Mouse (Mus musculus) embryonic facial prominence, embryonic 12.5 days (tissue): ENCODE data around the gene B4galt3. TPM values are rescaled to one million over a fixed set of nuclear protein-coding genes. Genes with fewer than 3 reads are reported as not detected.

Experiments used
- ATAC-seq: fragments of 200-750 bp; cut with Nextera tagmentation; 2 replicates; pipeline ENCODE4 v1.8.0; 2017; ENCODE audit not compliant: insufficient number of reproducible peaks, insufficient read depth, low FRiP score, low TSS enrichment
- H3K27ac ChIP-seq: fragments of 300-500 bp; sonication (generic); 2 replicates; pipeline ENCODE4 v1.5.1; 2016; ENCODE audit warnings: mild to moderate bottlenecking
- H3K27me3 ChIP-seq: fragments of 300-500 bp; sonication (generic); 2 replicates; pipeline ENCODE4 v1.6.1; 2016; ENCODE audit warnings: mild to moderate bottlenecking, moderate library complexity
- H3K36me3 ChIP-seq: fragments of 300-500 bp; sonication (generic); 2 replicates; pipeline ENCODE4 v1.6.1; 2016; ENCODE audit warnings: mild to moderate bottlenecking
- H3K4me1 ChIP-seq: fragments of 300-500 bp; sonication (generic); 2 replicates; pipeline ENCODE4 v1.6.1; 2016
- H3K4me2 ChIP-seq: fragments of 300-500 bp; sonication (generic); replicated peaks from 2 replicates; pipeline ENCODE4 v1.6.1; 2016; ENCODE audit warnings: mild to moderate bottlenecking, moderate library complexity
- H3K4me3 ChIP-seq: fragments of 300-500 bp; sonication (generic); 2 replicates; pipeline ENCODE4 v1.5.1; 2016; ENCODE audit warnings: mild to moderate bottlenecking
- H3K9ac ChIP-seq: fragments of 300-500 bp; sonication (generic); 2 replicates; pipeline ENCODE4 v1.6.1; 2016; ENCODE audit warnings: mild to moderate bottlenecking, moderate library complexity
- H3K9me3 ChIP-seq: fragments of 300-500 bp; sonication (generic); 2 replicates; pipeline ENCODE4 v1.6.1; 2016; ENCODE audit warnings: mild to moderate bottlenecking, moderate library complexity
- WGBS: fragments of 180-500 bp; shearing (Covaris S2); methylation state at CpG from one replicate; pipeline ENCODE4 v1.1.7; 2016; 5-methylcytosine and 5-hydroxymethylcytosine counted together
- polyA plus RNA-seq: library from polyadenylated mRNA; unstranded; fragments of >200 nt; fragmentation: Nextera tagmentation; extraction: Ambion mirVana; gene quantifications from 2 replicates; pipeline ENCODE4 v1.2.1, GENCODE M21; 2016

Gene B4galt3
- polyA plus RNA-seq, 1 experiment from 2014 or later: 89.3 TPM

DNA sequence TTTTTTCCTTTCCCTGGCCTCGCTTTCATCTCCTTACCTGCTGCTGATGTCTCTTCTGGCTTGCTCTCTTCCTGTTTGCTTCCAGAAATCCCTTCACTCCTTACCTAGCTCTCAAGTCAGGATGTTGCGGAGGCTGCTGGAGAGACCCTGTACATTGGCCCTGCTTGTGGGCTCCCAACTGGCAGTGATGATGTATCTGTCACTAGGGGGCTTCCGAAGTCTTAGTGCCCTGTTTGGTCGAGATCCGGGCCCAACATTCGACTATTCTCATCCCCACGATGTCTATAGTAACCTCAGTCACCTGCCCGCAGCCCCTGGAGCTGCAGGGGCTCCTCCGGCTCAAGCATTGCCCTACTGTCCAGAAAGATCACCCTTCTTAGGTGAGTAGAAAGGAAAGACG lies 1.5 kb downstream of the B4galt3 start:
- Histone ChIP-seq H3K4me3 (no peak overlapping the region), H3K9ac (no peak overlapping the region), H3K4me2 (peak overlapping the region; percentile 91; the same call in 1 of the 2 replicates), H3K9me3 (no peaks in the 10 kb centered on the region), H3K27me3 (no peaks in the 10 kb centered on the region), H3K4me1 (peaks cover 15% of the 10 kb centered on the region; the same call in 1 of the 2 replicates), H3K36me3 (peaks cover 47% of the 10 kb centered on the region), H3K27ac (no peak overlapping the region)
- 75% methylated on average over 10 of the region's 10 CpGs for WGBS
- ATAC-seq: no peak

GRCm38 (mm10) chr1:171272086-171272485 lies 2.0 kb downstream of the B4galt3 start:
- Histone ChIP-seq H3K27ac (no peak overlapping the region), H3K4me1 (peaks cover 15% of the 10 kb centered on the region; the same call in 1 of the 2 replicates), H3K36me3 (peaks cover 52% of the 10 kb centered on the region), H3K4me2 (no peak overlapping the region), H3K4me3 (no peak overlapping the region), H3K9me3 (no peaks in the 10 kb centered on the region), H3K27me3 (no peaks in the 10 kb centered on the region), H3K9ac (no peak overlapping the region)
- 94% methylated on average over 3 of the region's 3 CpGs for WGBS
- no peak for ATAC-seq

GRCm38 (mm10) chr1:171274171-171274570 lies 4.0 kb downstream of the B4galt3 start:
- no peak for ATAC-seq
- Histone ChIP-seq H3K4me2 (no peak overlapping the region), H3K4me1 (peaks cover 15% of the 10 kb centered on the region; the same call in 1 of the 2 replicates), H3K9me3 (no peaks in the 10 kb centered on the region), H3K9ac (no peak overlapping the region), H3K36me3 (peaks cover 71% of the 10 kb centered on the region), H3K27me3 (no peaks in the 10 kb centered on the region), H3K4me3 (no peak overlapping the region), H3K27ac (no peak overlapping the region)
- 95% methylated on average over 12 of the region's 12 CpGs for WGBS

DNA sequence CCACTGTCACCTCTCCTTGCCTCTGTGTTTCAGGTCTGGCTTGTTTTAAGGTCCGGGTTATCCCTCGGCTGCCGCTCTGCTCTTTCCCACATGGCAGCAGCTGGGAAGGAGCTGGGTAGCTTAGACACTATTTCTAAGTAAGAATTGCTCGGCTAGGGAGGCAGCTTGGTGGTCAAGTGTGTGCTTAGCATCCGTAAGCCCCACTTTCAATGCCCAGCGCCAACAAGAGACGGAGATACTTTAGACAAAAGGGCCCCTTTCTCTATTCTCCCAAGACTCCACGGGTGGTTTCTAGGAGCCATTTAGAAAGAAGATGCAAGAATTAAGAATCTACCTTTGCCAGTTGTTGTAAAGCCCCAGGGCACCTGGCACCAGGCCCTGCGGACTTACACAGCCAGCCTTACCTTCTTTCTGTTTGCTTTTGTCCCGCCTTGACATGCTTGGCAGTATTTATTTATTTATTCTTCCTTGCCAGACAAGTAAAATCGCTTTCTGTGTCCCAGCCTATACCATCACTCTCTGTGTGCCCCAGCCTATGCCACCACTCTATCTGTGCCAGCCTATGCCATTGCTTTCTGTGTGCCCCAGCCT lies 5.1 kb downstream of the B4galt3 start:
- H3K36me3 ChIP-seq: peaks cover 71% of the 10 kb centered on the region
- H3K4me3 ChIP-seq: no peak overlapping the region
- H3K27me3 ChIP-seq: no peaks in the 10 kb centered on the region
- 86% methylated on average over 11 of the region's 11 CpGs for WGBS
- peaks cover 20% of the 10 kb centered on the region; the same call in 1 of the 2 replicates for H3K4me1 ChIP-seq
- no peak overlapping the region for H3K27ac ChIP-seq
- no peak for ATAC-seq
- no peak overlapping the region for H3K4me2 ChIP-seq
- no peaks in the 10 kb centered on the region for H3K9me3 ChIP-seq
- no peak overlapping the region for H3K9ac ChIP-seq

DNA sequence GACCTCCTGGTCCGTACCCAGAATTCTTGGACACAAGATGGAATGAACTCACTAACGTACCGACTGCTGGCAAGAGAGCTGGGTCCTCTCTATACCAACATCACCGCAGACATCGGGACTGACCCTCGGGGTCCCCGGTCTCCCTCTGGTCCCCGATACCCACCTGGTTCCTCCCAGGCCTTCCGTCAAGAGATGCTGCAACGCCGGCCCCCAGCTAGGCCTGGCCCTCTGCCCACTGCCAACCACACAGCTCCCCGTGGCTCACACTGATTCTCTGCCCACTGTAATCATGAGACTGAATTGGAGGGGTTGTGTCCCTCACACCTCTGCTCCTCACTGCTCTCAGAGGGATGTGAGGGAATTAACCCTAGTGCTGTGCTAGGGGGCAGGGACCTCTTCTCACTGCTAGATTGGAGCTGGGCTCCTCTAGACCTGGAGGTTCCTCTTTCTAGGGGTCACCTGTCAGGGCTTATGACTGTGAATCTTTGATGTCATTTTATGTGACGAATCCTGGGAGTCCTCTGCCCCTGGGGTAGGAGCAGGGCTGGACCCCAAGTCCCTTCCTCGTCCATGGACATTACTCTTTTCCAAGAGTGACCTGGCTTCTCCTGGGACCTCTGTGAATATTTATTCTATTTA lies 6.1 kb downstream of the B4galt3 start:
- Histone ChIP-seq H3K9me3 (no peaks in the 10 kb centered on the region), H3K27me3 (no peaks in the 10 kb centered on the region), H3K27ac (no peak overlapping the region), H3K9ac (no peak overlapping the region), H3K4me1 (peaks cover 17% of the 10 kb centered on the region; the same call in 1 of the 2 replicates), H3K4me2 (no peak overlapping the region), H3K4me3 (no peak overlapping the region), H3K36me3 (peaks cover 71% of the 10 kb centered on the region)
- ATAC-seq: no peak
- WGBS: 93% methylated on average over 14 of the region's 14 CpGs

GRCm38 (mm10) chr1:171277736-171278135 lies 7.6 kb downstream of the B4galt3 start:
- no peaks in the 10 kb centered on the region for H3K27me3 ChIP-seq
- no peak overlapping the region for H3K4me2 ChIP-seq
- no peak overlapping the region for H3K9ac ChIP-seq
- H3K4me1 ChIP-seq: peaks cover 16% of the 10 kb centered on the region; the same call in 1 of the 2 replicates
- no peak for ATAC-seq
- H3K36me3 ChIP-seq: peaks cover 68% of the 10 kb centered on the region
- H3K27ac ChIP-seq: no peak overlapping the region
- H3K4me3 ChIP-seq: no peak overlapping the region
- 84% methylated on average over 10 of the region's 10 CpGs for WGBS
- no peaks in the 10 kb centered on the region for H3K9me3 ChIP-seq

GRCm38 (mm10) chr1:171278436-171278835 lies 8.3 kb downstream of the B4galt3 start:
- Histone ChIP-seq H3K9ac (no peak overlapping the region), H3K36me3 (peaks cover 69% of the 10 kb centered on the region), H3K27ac (no peak overlapping the region), H3K9me3 (no peaks in the 10 kb centered on the region), H3K4me2 (no peak overlapping the region), H3K27me3 (no peaks in the 10 kb centered on the region), H3K4me3 (no peak overlapping the region), H3K4me1 (peaks cover 16% of the 10 kb centered on the region; the same call in 1 of the 2 replicates)
- 94% methylated on average over 8 of the region's 8 CpGs for WGBS
- no peak for ATAC-seq

DNA sequence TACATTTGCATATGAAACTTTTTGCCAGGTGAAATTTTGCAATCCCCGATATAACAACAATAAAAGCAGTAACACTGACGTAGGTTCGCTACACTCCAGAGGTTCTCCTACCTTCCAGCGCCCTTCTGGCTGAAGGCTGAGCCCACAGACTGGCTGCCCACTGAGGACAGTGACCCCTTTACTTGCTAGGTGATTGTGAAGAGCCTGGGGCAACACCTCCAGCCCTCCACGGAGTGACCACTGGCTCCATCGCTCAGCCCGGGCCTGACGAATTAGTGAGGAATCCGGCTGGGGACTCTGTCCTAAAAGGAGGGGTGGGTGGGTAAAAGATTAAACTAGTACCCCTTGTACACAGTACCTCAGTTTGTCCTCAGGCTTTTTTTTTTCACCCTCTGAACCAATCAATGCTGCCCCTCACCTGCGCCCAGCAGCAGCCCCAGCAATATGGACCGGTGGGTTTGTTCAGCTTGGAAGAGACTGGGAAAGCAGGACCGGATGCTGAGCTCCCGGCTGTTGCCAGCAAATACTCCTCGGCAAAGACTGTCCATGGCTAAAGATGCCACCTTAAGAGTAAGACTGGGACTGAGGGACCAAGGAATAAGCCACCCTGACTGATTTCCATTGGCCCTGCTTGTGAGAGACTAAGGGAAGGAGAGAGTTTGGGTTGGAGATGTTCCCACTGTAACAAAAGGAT lies 9.0 kb downstream of the B4galt3 start:
- no peaks in the 10 kb centered on the region for H3K27me3 ChIP-seq
- no peak overlapping the region for H3K4me2 ChIP-seq
- peaks cover 68% of the 10 kb centered on the region for H3K36me3 ChIP-seq
- H3K9me3 ChIP-seq: no peaks in the 10 kb centered on the region
- H3K9ac ChIP-seq: no peak overlapping the region
- WGBS: 81% methylated on average over 14 of the region's 14 CpGs
- H3K4me3 ChIP-seq: peak overlapping the region; percentile 69; the same call in 1 of the 2 replicates
- H3K27ac ChIP-seq: no peak overlapping the region
- ATAC-seq: no peak
- peaks cover 16% of the 10 kb centered on the region; the same call in 1 of the 2 replicates for H3K4me1 ChIP-seq

DNA sequence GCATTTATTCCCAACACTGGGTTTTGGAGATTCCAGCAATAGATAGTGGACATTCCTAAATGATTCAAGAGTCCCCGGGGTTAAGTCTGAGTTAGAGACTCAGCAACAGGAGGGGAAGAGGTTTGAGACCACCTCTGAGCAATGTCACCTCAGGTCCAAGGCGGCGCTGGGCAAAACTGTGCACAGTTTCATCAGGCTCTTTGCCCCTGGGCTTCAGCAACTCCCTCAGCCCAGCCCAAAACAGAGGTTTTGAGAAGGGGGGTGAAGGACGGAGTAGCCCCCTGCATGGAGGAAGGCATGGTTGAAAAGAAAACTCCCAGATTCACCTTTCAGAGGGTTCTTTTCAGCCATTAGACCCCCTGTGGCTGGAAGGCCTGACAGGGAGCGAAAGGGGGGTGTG lies 9.6 kb downstream of the B4galt3 start:
- Histone ChIP-seq H3K9me3 (no peaks in the 10 kb centered on the region), H3K27me3 (no peaks in the 10 kb centered on the region), H3K36me3 (peaks cover 66% of the 10 kb centered on the region), H3K9ac (peak overlapping the region; percentile 79; the same call in 1 of the 2 replicates), H3K4me3 (peak overlapping the region; percentile 69), H3K27ac (no peak overlapping the region), H3K4me2 (peak overlapping the region; percentile 90), H3K4me1 (peaks cover 16% of the 10 kb centered on the region; the same call in 1 of the 2 replicates)
- no peak for ATAC-seq
- 58% methylated on average over 5 of the region's 5 CpGs for WGBS

- H3K4me2 ChIP-seq: peak overlapping the region; percentile 90
- ATAC-seq: peak; percentile 28; the same call in 1 of the 2 replicates
- no peaks in the 10 kb centered on the region for H3K27me3 ChIP-seq
- 0 out of 2 replicates have a peak overlapping the region, but pooled peaks have one; percentile 17 for H3K27ac ChIP-seq
- peaks cover 66% of the 10 kb centered on the region for H3K36me3 ChIP-seq
- H3K4me3 ChIP-seq: peak overlapping the region; percentile 69
- no peaks in the 10 kb centered on the region for H3K9me3 ChIP-seq
- 2% methylated on average over 25 of the region's 25 CpGs for WGBS
- H3K4me1 ChIP-seq: peaks cover 18% of the 10 kb centered on the region; the same call in 1 of the 2 replicates
- peak overlapping the region; percentile 79 for H3K9ac ChIP-seq
Observed at GRCm38 (mm10) chr1:171280250-171280915, 10.3 kb downstream of the B4galt3 start.

DNA sequence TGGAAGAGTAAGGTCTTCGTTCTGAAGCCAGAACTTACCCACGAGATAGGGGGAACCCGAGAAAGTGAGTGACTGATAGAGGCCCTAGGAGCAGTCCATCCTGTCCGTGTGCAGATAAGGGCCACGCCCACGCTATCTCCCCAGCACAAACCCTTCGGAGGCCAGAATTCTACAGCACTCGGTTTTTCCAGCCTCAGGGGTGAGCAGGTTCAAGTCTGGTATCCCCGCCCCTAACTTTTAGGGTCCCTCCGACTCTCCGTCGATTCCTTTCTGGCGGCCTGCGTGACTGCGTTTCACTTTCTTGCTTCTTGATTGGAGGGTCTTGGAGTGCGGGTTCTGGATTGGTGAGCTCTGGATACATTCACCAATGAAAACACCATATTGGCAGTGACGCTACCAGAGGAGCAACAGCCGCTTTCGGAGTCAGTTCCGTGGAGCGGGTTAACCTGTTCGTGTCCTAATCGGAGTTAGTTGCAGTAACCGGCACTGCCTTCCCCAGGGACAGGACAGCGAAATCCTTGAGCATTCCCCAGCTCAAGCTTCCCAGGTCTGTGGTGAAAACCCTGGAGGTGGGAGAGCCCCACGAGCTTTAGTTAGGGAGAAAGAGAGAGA lies 10.9 kb downstream of the B4galt3 start, which contains the start of gene Ppox:
Gene Ppox (minus strand): TSS at position 271 of the 612 bp plus-strand sequence.
- peak within 1 kb of the TSS; percentile 90 for H3K4me2 ChIP-seq
- H3K9ac ChIP-seq: peak within 1 kb of the TSS; percentile 79
- H3K4me3 ChIP-seq: peak within 1 kb of the TSS; percentile 69
- no peaks in the 10 kb centered on the region for H3K9me3 ChIP-seq
- ATAC-seq: peak; percentile 97
- peak within 1 kb of the TSS; percentile 83 for H3K27ac ChIP-seq
- no peaks in the 10 kb centered on the region for H3K27me3 ChIP-seq
- H3K36me3 ChIP-seq: peaks cover 66% of the 10 kb centered on the region
- WGBS: 0% methylated on average over 26 of the region's 26 CpGs
- H3K4me1 ChIP-seq: peaks cover 22% of the 10 kb centered on the region; the same call in 1 of the 2 replicates
